ENCODE assay signal across 8 mouse cellular contexts in the genomic region with DNA sequence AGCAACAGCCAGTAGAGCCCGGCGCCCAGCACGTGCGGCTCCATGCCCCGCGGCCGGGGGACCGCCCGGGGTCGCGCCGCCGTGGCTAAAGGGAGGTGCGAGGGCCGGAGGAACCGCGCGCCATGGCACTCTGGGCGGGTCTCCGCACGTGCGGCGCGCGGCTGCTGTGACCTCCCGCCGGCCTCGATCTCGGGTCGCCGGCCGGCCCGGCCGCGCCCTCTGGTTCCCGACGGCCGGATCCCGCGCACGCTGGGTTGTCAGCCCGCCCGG. TPM values are rescaled to one million over a fixed set of nuclear protein-coding genes. Genes with fewer than 3 reads are reported as not detected.
DNase-seq lines count a peak whose midpoint lies in the region; ATAC-seq lines count a peak whose summit lies in the region.

No protein-coding gene starts in this region.

- no peaks in the 10 kb centered on the region for H3K9me3 ChIP-seq in kidney, embryonic 14.5 days (ENCODE audit: control insufficient read depth, low read length)
- H3K9me3 ChIP-seq in hindbrain, embryonic 14.5 days (ENCODE audit: control insufficient read depth, low read length), result no peaks in the 10 kb centered on the region
- H3K9me3 ChIP-seq in midbrain, embryonic 13.5 days, result no peaks in the 10 kb centered on the region

- WGBS in kidney, embryonic 14.5 days, result 0% methylated on average over 35 of the region's 43 CpGs
- WGBS in hindbrain, embryonic 14.5 days, result under 1% methylated on average over 27 of the region's 43 CpGs
- under 1% methylated on average over 41 of the region's 43 CpGs for WGBS in midbrain, embryonic 13.5 days

- peak overlapping the region; percentile 65 for H3K4me3 ChIP-seq in kidney, embryonic 14.5 days (ENCODE audit: low read length)
- peak overlapping the region; percentile 85 for H3K4me3 ChIP-seq in brown adipose tissue, adult 24 weeks (ENCODE audit: insufficient read depth, low read depth, low read length)
- peak overlapping the region; percentile 51 for H3K4me3 ChIP-seq in hindbrain, embryonic 14.5 days (replicated peaks; ENCODE audit: low read length)
- peak overlapping the region; percentile 49 for H3K4me3 ChIP-seq in midbrain, embryonic 13.5 days (replicated peaks)

- peak; percentile 37; the same call in 1 of the 2 replicates for ATAC-seq in kidney, embryonic 14.5 days (ENCODE audit: low FRiP score, low TSS enrichment)
- ATAC-seq in hindbrain, embryonic 14.5 days (ENCODE audit: low FRiP score), result no peak; the same call in 1 of the 2 replicates
- ATAC-seq in midbrain, embryonic 13.5 days, result no peak; the same call in 1 of the 2 replicates

- H3K36me3 ChIP-seq in kidney, embryonic 14.5 days (ENCODE audit: control insufficient read depth, insufficient read depth, low read length), result no peaks in the 10 kb centered on the region
- H3K36me3 ChIP-seq in hindbrain, embryonic 14.5 days (replicated peaks; ENCODE audit: control insufficient read depth, insufficient read depth), result no peaks in the 10 kb centered on the region
- H3K36me3 ChIP-seq in midbrain, embryonic 13.5 days, result no peaks in the 10 kb centered on the region

- DNase-seq in kidney, postnatal 4 days, result no peak
- no peak for DNase-seq in hindbrain, embryonic 14.5 days (ENCODE audit: low spot score)
- DNase-seq in cerebellum, adult 18-20 months, result no peak
- DNase-seq in c-Kit-positive CD71-positive TER-119-positive erythroid progenitor cells, embryonic 14.5 days (ENCODE audit: low spot score), result no peak
- DNase-seq in left cerebral cortex, postnatal 25 days (ENCODE audit: low spot score in 2 of 2), result no peak

- H3K27me3 ChIP-seq in kidney, embryonic 14.5 days (ENCODE audit: control insufficient read depth, insufficient read depth, low read length), result no peaks in the 10 kb centered on the region
- H3K27me3 ChIP-seq in hindbrain, embryonic 14.5 days (ENCODE audit: control insufficient read depth, insufficient read depth, low read length), result peaks cover 32% of the 10 kb centered on the region
- peaks cover 41% of the 10 kb centered on the region for H3K27me3 ChIP-seq in midbrain, embryonic 13.5 days

- peak overlapping the region; percentile 91 for H3K9ac ChIP-seq in kidney, embryonic 14.5 days (ENCODE audit: low read depth, low read length)
- peak overlapping the region; percentile 64 for H3K9ac ChIP-seq in hindbrain, embryonic 14.5 days
- peak overlapping the region; percentile 66 for H3K9ac ChIP-seq in midbrain, embryonic 13.5 days (replicated peaks)

- peaks cover 34% of the 10 kb centered on the region for H3K4me1 ChIP-seq in kidney, embryonic 14.5 days (ENCODE audit: control insufficient read depth, insufficient read depth, low read length)
- H3K4me1 ChIP-seq in brown adipose tissue, adult 24 weeks (ENCODE audit: control insufficient read depth, insufficient read depth, insufficient read length, low read length), result peaks cover 27% of the 10 kb centered on the region
- H3K4me1 ChIP-seq in hindbrain, embryonic 14.5 days (replicated peaks; ENCODE audit: control insufficient read depth, insufficient read depth, low read length), result 0 out of 2 replicates have a peak, but pooled peaks cover 8% of the 10 kb centered on the region
- peaks cover 14% of the 10 kb centered on the region for H3K4me1 ChIP-seq in midbrain, embryonic 13.5 days (replicated peaks)

- peak overlapping the region; percentile 81 for H3K27ac ChIP-seq in kidney, embryonic 14.5 days (ENCODE audit: low read depth, low read length)
- peak overlapping the region; percentile 83 for H3K27ac ChIP-seq in brown adipose tissue, adult 24 weeks (replicated peaks; ENCODE audit: low read depth, low read length)
- H3K27ac ChIP-seq in hindbrain, embryonic 14.5 days, result no peak overlapping the region
- H3K27ac ChIP-seq in midbrain, embryonic 13.5 days, result no peak overlapping the region; the same call in 1 of the 2 replicates

- intact Hi-C loops in left cerebral cortex, postnatal 25 days (cut with DNase I), result loop anchor here (1.0 to 5.0 kb wide), 2 partner anchors 50 to 109 kb away; partner anchors contain the start of gene Mvd

- H3K4me2 ChIP-seq in kidney, embryonic 14.5 days (replicated peaks; ENCODE audit: low read depth, low read length), result peak overlapping the region; percentile 95
- H3K4me2 ChIP-seq in hindbrain, embryonic 14.5 days (replicated peaks), result peak overlapping the region; percentile 88
- peak overlapping the region; percentile 77 for H3K4me2 ChIP-seq in midbrain, embryonic 13.5 days (replicated peaks)

RNA-seq across cellular contexts. Expression of gene Piezo1, which starts 0.2 kb away (rescaled TPM):
- polyA plus RNA-seq in kidney, embryonic 14.5 days (2014; fragmentation: Nextera tagmentation; extraction: Ambion mirVana), result 16.5 and 17.9 TPM in 2 replicates
- 14.7 and 20.4 TPM in 2 replicates for polyA plus RNA-seq in brown adipose tissue, adult 24 weeks (2012; ENCODE audit: insufficient read depth, insufficient read length, missing spikeins)
- polyA plus RNA-seq in hindbrain, embryonic 14.5 days (2014; fragmentation: Nextera tagmentation; extraction: Ambion mirVana), result 3.1 and 3.7 TPM in 2 replicates
- polyA plus RNA-seq in midbrain, embryonic 13.5 days (2015; fragmentation: Nextera tagmentation; extraction: Ambion mirVana), result 1.6 and 2.9 TPM in 2 replicates
- total RNA-seq in left cerebral cortex, postnatal 25 days (2021), result 1 to 10 TPM; 5.6 to 6.3 TPM

RNA-seq across cellular contexts. Expression of gene Cdt1, which starts 16.9 kb away (rescaled TPM):
- polyA plus RNA-seq in kidney, embryonic 14.5 days (2014; fragmentation: Nextera tagmentation; extraction: Ambion mirVana), result 42.7 and 48.5 TPM in 2 replicates
- 0.48 and 0.58 TPM in 2 replicates for polyA plus RNA-seq in brown adipose tissue, adult 24 weeks (2012; ENCODE audit: insufficient read depth, insufficient read length, missing spikeins)
- polyA plus RNA-seq in hindbrain, embryonic 14.5 days (2014; fragmentation: Nextera tagmentation; extraction: Ambion mirVana), result 6.2 and 8.1 TPM in 2 replicates
- 13.8 and 14.1 TPM in 2 replicates for polyA plus RNA-seq in midbrain, embryonic 13.5 days (2015; fragmentation: Nextera tagmentation; extraction: Ambion mirVana)
- 1 to 10 TPM; 1.7 to 3.1 TPM for total RNA-seq in left cerebral cortex, postnatal 25 days (2021)

RNA-seq across cellular contexts. Expression of gene Aprt, which starts 25.8 kb away (rescaled TPM):
- polyA plus RNA-seq in kidney, embryonic 14.5 days (2014; fragmentation: Nextera tagmentation; extraction: Ambion mirVana), result 370 and 400 TPM in 2 replicates
- polyA plus RNA-seq in brown adipose tissue, adult 24 weeks (2012; ENCODE audit: insufficient read depth, insufficient read length, missing spikeins), result 17.3 and 19.4 TPM in 2 replicates
- 183 and 187 TPM in 2 replicates for polyA plus RNA-seq in hindbrain, embryonic 14.5 days (2014; fragmentation: Nextera tagmentation; extraction: Ambion mirVana)
- 136 and 152 TPM in 2 replicates for polyA plus RNA-seq in midbrain, embryonic 13.5 days (2015; fragmentation: Nextera tagmentation; extraction: Ambion mirVana)
- 10 to 100 TPM; 56.6 to 60.4 TPM for total RNA-seq in left cerebral cortex, postnatal 25 days (2021)

Comparison
In these comparisons a context has a peak if more than half of its experiments do, and no peak if none do; other contexts are left out.
1. H3K27ac ChIP-seq: peak in kidney, embryonic 14.5 days (single experiment) and brown adipose tissue, adult 24 weeks (single experiment); none in hindbrain, embryonic 14.5 days (single experiment) and midbrain, embryonic 13.5 days (single experiment).
2. Peak in every context shown above with its lines, with median percentiles within 50 percentile points of each other: H3K4me2 ChIP-seq, H3K4me3 ChIP-seq and H3K9ac ChIP-seq.